Comparison of ENCODE assay signal across 1 mouse cellular context in the genomic region with DNA sequence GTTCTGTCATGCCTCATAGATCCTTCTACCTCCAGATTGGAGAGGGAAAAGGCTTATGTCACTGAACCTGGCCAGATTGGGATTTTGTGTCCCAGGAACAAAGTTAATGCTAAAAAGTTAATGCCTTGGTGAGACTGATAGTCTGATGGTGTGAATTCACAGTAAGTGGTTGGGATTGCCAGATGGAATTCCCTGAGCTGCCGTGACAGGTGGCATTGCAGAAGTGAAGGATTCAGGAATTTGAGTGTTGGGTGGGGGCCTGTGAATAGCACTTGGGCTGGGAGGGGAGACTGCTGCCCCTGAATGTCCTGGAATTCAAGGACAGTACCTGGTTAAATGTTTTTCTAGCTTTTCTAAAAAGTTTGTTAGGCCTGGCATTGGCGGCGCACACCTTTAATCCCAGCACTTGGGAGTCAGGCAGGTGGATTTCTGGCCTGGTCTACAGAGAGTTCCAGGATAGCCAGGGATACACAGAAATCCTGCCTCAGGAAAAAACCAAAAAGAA.
A peak's percentile ranks its signal among the peaks of the same experiment; 100 is the strongest.
TF ChIP-seq lines count a peak whose summit lies in the region.

No protein-coding gene starts in this region.

TF ChIP-seq in MEL, 35 proteins besides CTCF, POLR2A, EP300 and RAD21:
- TF ChIP-seq POLR2AphosphoS2 (IDR thresholded peaks at IDR 0.05; ENCODE audit: low read length), result peak; percentile 63
- no peak for TF ChIP-seq ZKSCAN1 (IDR thresholded peaks at IDR 0.05; ENCODE audit: low read depth, low read length)
- TF ChIP-seq ZMIZ1 (IDR thresholded peaks at IDR 0.05; ENCODE audit: low read depth, low read length), result peak; percentile 20; the same call in 1 of the 2 replicates
